Mouse (Mus musculus): ENCODE measurements around the gene Nde1.

GRCm38 (mm10) chr16:14178041-14178440 is 15.0 kb downstream of the Nde1 start:
- TF ChIP-seq CTCF (IDR thresholded peaks at IDR 0.05; ENCODE audit: low read depth) = no peak
- TF ChIP-seq EP300 (optimal IDR thresholded peaks at IDR 0.05) = no peak
